8 mouse cellular contexts compared by ENCODE assay signal in the genomic region with DNA sequence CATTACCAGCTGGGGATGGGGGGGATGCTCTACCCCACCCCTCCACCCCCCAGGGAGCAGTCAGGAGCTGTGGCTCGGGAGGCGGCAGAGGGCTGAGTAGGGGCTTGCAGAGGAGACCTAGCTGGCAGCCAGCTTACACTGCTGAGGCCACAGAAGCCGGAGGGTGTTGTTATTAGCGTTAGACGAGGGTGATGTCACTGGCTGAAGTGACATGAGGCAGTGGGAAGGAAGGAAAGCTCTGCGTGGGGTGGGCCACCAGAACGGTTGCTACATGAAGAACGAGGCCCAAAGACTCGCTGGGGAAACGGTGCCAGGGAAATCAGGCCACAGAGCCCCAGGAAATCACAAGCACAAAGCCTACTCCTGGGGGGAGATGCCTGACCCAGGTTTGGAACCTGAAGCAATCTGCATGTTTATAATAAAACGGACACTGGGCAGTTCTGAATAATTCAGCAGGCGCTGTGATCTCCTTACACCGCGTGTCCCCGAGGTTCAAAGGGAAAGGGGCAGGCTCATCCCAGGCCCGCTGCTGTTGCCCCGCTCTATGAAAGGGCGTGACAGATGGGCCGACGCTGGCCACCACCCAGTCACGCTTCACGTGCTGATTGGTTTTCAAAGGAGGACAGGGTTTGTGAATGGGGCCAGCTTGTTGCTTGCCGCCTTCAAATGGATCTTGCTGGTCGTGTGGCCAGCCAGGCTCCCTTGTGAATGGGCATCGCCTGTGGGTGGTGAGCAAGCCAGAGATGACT. TPM values are rescaled to one million over a fixed set of nuclear protein-coding genes. Genes with fewer than 3 reads are reported as not detected.
DNase-seq lines count a peak whose midpoint lies in the region; ATAC-seq and TF ChIP-seq lines count a peak whose summit lies in the region.

No protein-coding gene starts in this region.

- ATAC-seq in hindbrain, embryonic 16.5 days: peak; percentile 90

- no peak for TF ChIP-seq CTCF in left cerebral cortex, adult 2 months (IDR thresholded peaks at IDR 0.05)

- WGBS in hindbrain, embryonic 16.5 days: under 1% methylated on average over 25 of the region's 25 CpGs

- H3K9ac ChIP-seq in hindbrain, embryonic 16.5 days (ENCODE audit: low read depth, low read length): peak overlapping the region; percentile 54

- DNase-seq in NIH3T3 (ENCODE audit: low read depth): peak; percentile 85
- DNase-seq in cerebellum, postnatal 10 days: peak; percentile 92 to 93
- DNase-seq in frontal cortex, postnatal 14 days (ENCODE audit: low spot score in 2 of 2): peak; percentile 61 to 74
- peak in 1 of 2 experiments; percentile 53 for DNase-seq in left cerebral cortex, adult 2 months (ENCODE audit: extremely low spot score in 1 of 2, low spot score in 2 of 2)
- peak; percentile 64 for DNase-seq in lung, postnatal 14 days
- peak; percentile 65 to 73 for DNase-seq in right cerebral cortex, adult 2 months (ENCODE audit: low spot score in 2 of 2)
- DNase-seq in natural killer cell, adult 2 months (ENCODE audit: low spot score in 2 of 2): no peak

- H3K4me3 ChIP-seq in hindbrain, embryonic 16.5 days (ENCODE audit: low read length): 0 out of 2 replicates have a peak overlapping the region, but pooled peaks have one; percentile 1
- H3K4me3 ChIP-seq in left cerebral cortex, adult 2 months: peak overlapping the region; percentile 4; the same call in 1 of the 2 replicates

- intact Hi-C loops in left cerebral cortex, adult 2 months (cut with DNase I): loop anchor here (1.0 kb wide), 2 partner anchors 21 to 29 kb away; partner anchors contain the start of gene Ctdsp2

- H3K36me3 ChIP-seq in hindbrain, embryonic 16.5 days (ENCODE audit: control insufficient read depth, insufficient read depth, low read length): no peaks in the 10 kb centered on the region

- H3K9me3 ChIP-seq in hindbrain, embryonic 16.5 days (ENCODE audit: control insufficient read depth, low read length): no peaks in the 10 kb centered on the region

- peak overlapping the region; percentile 52 for H3K4me2 ChIP-seq in hindbrain, embryonic 16.5 days (ENCODE audit: low read length)

- peak overlapping the region; percentile 79 for H3K27ac ChIP-seq in hindbrain, embryonic 16.5 days (ENCODE audit: low read depth, low read length)
- peak overlapping the region; percentile 81 for H3K27ac ChIP-seq in left cerebral cortex, adult 2 months

- peaks cover 8% of the 10 kb centered on the region for H3K27me3 ChIP-seq in hindbrain, embryonic 16.5 days (replicated peaks; ENCODE audit: control insufficient read depth, insufficient read depth, low read length)

- peaks cover 19% of the 10 kb centered on the region for H3K4me1 ChIP-seq in hindbrain, embryonic 16.5 days (ENCODE audit: control insufficient read depth, insufficient read depth, low read depth, low read length)

RNA-seq across cellular contexts. Expression of gene Ctdsp2, which starts 21.0 kb away (rescaled TPM):
- 13.7 and 18.1 TPM in 2 replicates for polyA plus RNA-seq in hindbrain, embryonic 16.5 days (2015; fragmentation: Nextera tagmentation; extraction: Ambion mirVana)
- 10 to 100 TPM; 79.4 to 83.8 TPM for total RNA-seq in left cerebral cortex, adult 2 months (2021)

RNA-seq across cellular contexts. Expression of gene Avil, which starts 43.0 kb away (rescaled TPM):
- 3.7 and 7.0 TPM in 2 replicates for polyA plus RNA-seq in hindbrain, embryonic 16.5 days (2015; fragmentation: Nextera tagmentation; extraction: Ambion mirVana)
- under 1 TPM; 0.18 to 0.28 TPM for total RNA-seq in left cerebral cortex, adult 2 months (2021)

RNA-seq across cellular contexts. Expression of gene Atp23, which starts 56.4 kb away (rescaled TPM):
- 14.5 and 17.2 TPM in 2 replicates for polyA plus RNA-seq in hindbrain, embryonic 16.5 days (2015; fragmentation: Nextera tagmentation; extraction: Ambion mirVana)
- 10 to 100 TPM; 11.7 TPM for total RNA-seq in left cerebral cortex, adult 2 months (2021)

Comparison
In these comparisons a context has a peak if more than half of its experiments do, and no peak if none do; other contexts are left out.
1. DNase-seq: peak in NIH3T3 (single experiment), cerebellum, postnatal 10 days (2 of 2), frontal cortex, postnatal 14 days (2 of 2), lung, postnatal 14 days (single experiment) and right cerebral cortex, adult 2 months (2 of 2); none in natural killer cell, adult 2 months (0 of 2).